Mouse (Mus musculus) CH12.LX (cell line): Measurements from ENCODE around the gene Ticrr. TPM values are rescaled to one million over a fixed set of nuclear protein-coding genes. Genes with fewer than 3 reads are reported as not detected.
A peak's percentile ranks its signal among the peaks of the same experiment; 100 is the strongest.

Experiments
- DNase-seq: peaks from one replicate; pipeline ENCODE4 v3.0.0-alpha.2; 2013; ENCODE audit errors: extremely low read depth
- H3K27ac ChIP-seq: 2 replicates; pipeline ENCODE4 v1.5.1; 2012; ENCODE audit warnings: low read depth, mild to moderate bottlenecking, control low read depth, moderate library complexity; ENCODE audit not compliant: insufficient read depth
- H3K27me3 ChIP-seq: replicated peaks from 2 replicates; pipeline ENCODE3; 2012; ENCODE audit warnings: inconsistent platforms
- H3K36me3 ChIP-seq, 2 experiments: replicated peaks in 1 of 2; 2 replicates each; pipeline versions ENCODE3 to v1.6.1; 2012; ENCODE audit warnings: inconsistent platforms in 1 of 2, low read length in 1 of 2, mild to moderate bottlenecking in 1 of 2, mixed read lengths in 1 of 2, moderate library complexity in 1 of 2; ENCODE audit not compliant: control insufficient read depth in 1 of 2, insufficient read depth in 1 of 2
- H3K4me1 ChIP-seq, 2 experiments: 2 replicates each; pipeline ENCODE4 v1.6.1; 2012; ENCODE audit warnings: inconsistent platforms in 1 of 2, moderate library complexity in 1 of 2; ENCODE audit not compliant: insufficient read depth in 2 of 2, control insufficient read depth in 1 of 2
- H3K4me2 ChIP-seq: 2 replicates; pipeline ENCODE4 v1.6.1; 2012; ENCODE audit warnings: low read depth, mild to moderate bottlenecking, control low read depth; ENCODE audit not compliant: poor library complexity, insufficient read depth, severe bottlenecking
- H3K4me3 ChIP-seq, 3 experiments: fragments of 150-350 bp in 1 of 3; sonication (generic) in 1 of 3; replicated peaks in 1 of 3; 2 replicates each; pipeline versions ENCODE3 to v1.5.1; 2011 to 2012; ENCODE audit warnings: low read depth in 2 of 3, low read length in 2 of 3, mild to moderate bottlenecking in 2 of 3, moderate library complexity in 2 of 3, control low read depth in 1 of 3, improper control_type of control experiment in 1 of 3, inconsistent platforms in 1 of 3, mixed read lengths in 1 of 3; ENCODE audit not compliant: poor library complexity in 1 of 3
- H3K79me2 ChIP-seq: replicated peaks from 2 replicates; pipeline ENCODE4 v1.6.1; 2012; ENCODE audit warnings: mild to moderate bottlenecking, moderate library complexity; ENCODE audit not compliant: control insufficient read depth, poor library complexity, insufficient read depth, severe bottlenecking; ENCODE audit errors: extremely low read depth
- H3K9ac ChIP-seq: 2 replicates; pipeline ENCODE4 v1.6.1; 2012; ENCODE audit warnings: low read depth, mild to moderate bottlenecking, control low read depth, moderate library complexity; ENCODE audit not compliant: insufficient read depth
- H3K9me3 ChIP-seq: replicated peaks from 2 replicates; pipeline ENCODE3; 2012; ENCODE audit warnings: low read length, inconsistent platforms, mixed read lengths
- BHLHE40 ChIP-seq: IDR thresholded peaks from 2 replicates; pipeline ENCODE4 v1.6.1; 2011; ENCODE audit warnings: mild to moderate bottlenecking, low read depth, low read length, improper control_type of control experiment
- E2F4 ChIP-seq: IDR thresholded peaks from 2 replicates; pipeline ENCODE4 v1.6.1; 2011; ENCODE audit warnings: low read depth, low read length, improper control_type of control experiment; ENCODE audit not compliant: insufficient replicate concordance
- ELF1 ChIP-seq: IDR thresholded peaks from 2 replicates; pipeline ENCODE4 v1.6.1; 2014; ENCODE audit warnings: low read depth, mild to moderate bottlenecking, inconsistent platforms, low read length, improper control_type of control experiment
- HCFC1 ChIP-seq: IDR thresholded peaks from 2 replicates; pipeline ENCODE4 v1.6.1; 2012; ENCODE audit warnings: low read depth, mild to moderate bottlenecking, inconsistent platforms, low read length, improper control_type of control experiment
- IRF4 ChIP-seq: IDR thresholded peaks from 2 replicates; pipeline ENCODE4 v1.6.1; 2014; ENCODE audit warnings: low read depth, mild to moderate bottlenecking, inconsistent platforms, low read length, improper control_type of control experiment
- JUND ChIP-seq: conservative IDR thresholded peaks from 2 replicates; pipeline ENCODE4 v1.6.1; 2011; ENCODE audit warnings: low read depth, low read length, improper control_type of control experiment
- MAFK ChIP-seq: IDR thresholded peaks from 2 replicates; pipeline ENCODE4 v1.6.1; 2011; ENCODE audit warnings: low read length, improper control_type of control experiment; ENCODE audit not compliant: insufficient replicate concordance
- MAZ ChIP-seq: IDR thresholded peaks from 2 replicates; pipeline ENCODE4 v1.6.1; 2012; ENCODE audit warnings: low read depth, mild to moderate bottlenecking, inconsistent platforms, low read length, improper control_type of control experiment, moderate library complexity
- MXI1 ChIP-seq: IDR thresholded peaks from 2 replicates; pipeline ENCODE4 v1.6.1; 2011; ENCODE audit warnings: mild to moderate bottlenecking, low read depth, low read length, improper control_type of control experiment
- NELFE ChIP-seq: IDR thresholded peaks from 2 replicates; pipeline ENCODE4 v1.6.1; 2011; ENCODE audit warnings: low read depth, low read length, improper control_type of control experiment
- NRF1 ChIP-seq: IDR thresholded peaks from 2 replicates; pipeline ENCODE4 v1.6.1; 2014; ENCODE audit warnings: low read depth, mild to moderate bottlenecking, inconsistent platforms, low read length, improper control_type of control experiment, moderate library complexity
- POLR2A ChIP-seq: IDR thresholded peaks from 2 replicates; pipeline ENCODE4 v1.6.1; 2011; ENCODE audit warnings: low read depth, mild to moderate bottlenecking, improper control_type of control experiment, low read length
- POLR2AphosphoS2 ChIP-seq: IDR thresholded peaks from 2 replicates; pipeline ENCODE4 v1.6.1; 2011; ENCODE audit warnings: low read depth, low read length, improper control_type of control experiment
- RAD21 ChIP-seq: IDR thresholded peaks from 2 replicates; pipeline ENCODE4 v1.6.1; 2011; ENCODE audit warnings: low read depth, mild to moderate bottlenecking, low read length, improper control_type of control experiment, moderate library complexity
- SIN3A ChIP-seq: IDR thresholded peaks from 2 replicates; pipeline ENCODE4 v1.6.1; 2012; ENCODE audit warnings: low read length, improper control_type of control experiment, inconsistent platforms
- TCF12 ChIP-seq: IDR thresholded peaks from 2 replicates; pipeline ENCODE4 v1.6.1; 2014; ENCODE audit warnings: low read depth, mild to moderate bottlenecking, inconsistent platforms, low read length, improper control_type of control experiment
- ZC3H11A ChIP-seq: IDR thresholded peaks from 2 replicates; pipeline ENCODE4 v1.6.1; 2012; ENCODE audit warnings: low read depth, mild to moderate bottlenecking, inconsistent platforms, low read length, improper control_type of control experiment
- ZMIZ1 ChIP-seq: IDR thresholded peaks from 2 replicates; pipeline ENCODE4 v1.6.1; 2012; ENCODE audit warnings: low read depth, mild to moderate bottlenecking, inconsistent platforms, low read length, improper control_type of control experiment
- dilution Hi-C: fragments of 300-500 bp; cut with MboI; formaldehyde crosslinking; loops from 2 replicates; pipeline ENCODE4 v1.14.3; 2020; ENCODE audit warnings: low sequenced_read_pairs; ENCODE audit not compliant: extremely low pct_unique_long_range_greater_than_20kb, extremely low pct_ligation_motif_present
- in situ Hi-C: fragments of 300-500 bp; cut with MboI; formaldehyde crosslinking; loops from 3 replicates; pipeline ENCODE4 v1.14.3; 2019; ENCODE audit warnings: low sequenced_read_pairs, low pct_ligation_motif_present, low pct_unique_long_range_greater_than_20kb, mixed read lengths
- polyA plus RNA-seq: library from polyadenylated mRNA; unstranded; fragments of >175 nt; gene quantifications from 2 replicates; pipeline ENCODE4 v1.2.1, GENCODE M21; 2012; ENCODE audit warnings: low read depth; ENCODE audit not compliant: insufficient read length
- total RNA-seq, 2 experiments: library from RNA; depleted of rRNA; stranded (reverse); fragments of 300-350 nt in 1 of 2; fragments of >200 nt in 1 of 2; gene quantifications; 2 replicates each; pipeline ENCODE4 v1.2.3; 2012 to 2014

Gene Ticrr
- total and polyA plus RNA-seq, 3 experiments: 8.3 to 19.2 (median 10.2) TPM

GRCm38 (mm10) chr7:79715187-79715981 is 55.4 kb downstream of the Ticrr start, which contains the start of gene Kif7:
Gene Kif7, minus strand, starts transcription at chr7:79715720.
- dilution Hi-C loops: no loop called here
- Histone ChIP-seq H3K4me3 (peak within 1 kb of the TSS; percentile 63 to 81 (median 77)), H3K36me3 (peaks cover 5 to 21% of the 10 kb centered on the region in 2 experiments), H3K9ac (peak within 1 kb of the TSS; percentile 4), H3K27me3 (peaks cover 28% of the 10 kb centered on the region), H3K9me3 (peaks cover 5% of the 10 kb centered on the region), H3K79me2 (no peaks in the 10 kb centered on the region), H3K4me2 (peak within 1 kb of the TSS; percentile 60), H3K27ac (no peak within 1 kb of the TSS), H3K4me1 (peaks cover 2 to 13% of the 10 kb centered on the region in 2 experiments; a peak in 3 of 4 replicates)
- peak; percentile 77 for DNase-seq
- TF ChIP-seq NELFE (peak; percentile 39; the same call in 1 of the 2 replicates), SIN3A (peak; percentile 69; the same call in 1 of the 2 replicates), TCF12 (no peak), E2F4 (no peak), POLR2AphosphoS2 (0 out of 2 replicates have a peak, but pooled peaks have one; percentile 34), ZMIZ1 (0 out of 2 replicates have a peak, but pooled peaks have one; percentile 55), BHLHE40 (no peak), IRF4 (0 out of 2 replicates have a peak, but pooled peaks have one; percentile 9), HCFC1 (peak; percentile 68; the same call in 1 of the 2 replicates), POLR2A (peak; percentile 66), ZC3H11A (no peak), MXI1 (peak; percentile 55; the same call in 1 of the 2 replicates), ELF1 (peak; percentile 32; the same call in 1 of the 2 replicates), MAZ (peak; percentile 84), NRF1 (peak; percentile 24; the same call in 1 of the 2 replicates)
- in situ Hi-C loops: no loop called here

GRCm38 (mm10) chr7:79721386-79721977 is 61.5 kb downstream of the Ticrr start:
- dilution Hi-C loops (no loop called here), in situ Hi-C loops (loop anchor here (10.0 kb wide), 1 partner anchor 227 kb away; no protein-coding TSS in a partner anchor)
- H3K4me1 ChIP-seq: peaks cover under 1 to 3% of the 10 kb centered on the region in 2 experiments; a peak in 2 of 4 replicates
- peaks cover 73% of the 10 kb centered on the region for H3K27me3 ChIP-seq
- peak overlapping the region in 1 of 3 experiments; percentile 42 for H3K4me3 ChIP-seq
- H3K27ac ChIP-seq: no peak overlapping the region
- H3K4me2 ChIP-seq: no peak overlapping the region
- H3K79me2 ChIP-seq: no peaks in the 10 kb centered on the region
- H3K9ac ChIP-seq: no peak overlapping the region
- H3K36me3 ChIP-seq: no peaks in the 10 kb centered on the region
- DNase-seq: no peak
- peaks cover 5% of the 10 kb centered on the region for H3K9me3 ChIP-seq
- TF ChIP-seq HCFC1 (no peak), RAD21 (no peak), JUND (no peak), MAFK (no peak), BHLHE40 (no peak)
- TF ChIP-seq, all 38 proteins: peak for 0
